Mouse (Mus musculus) limb, embryonic 12.5 days (tissue): ENCODE measurements around the gene Dync1i2. TPM values are rescaled to one million over a fixed set of nuclear protein-coding genes. Genes with fewer than 3 reads are reported as not detected.

Experiments
- ATAC-seq: fragments of 200-750 bp; cut with Nextera tagmentation; 2 replicates; pipeline ENCODE4 v1.8.0; 2017; ENCODE audit warnings: low read depth, moderate TSS enrichment; ENCODE audit not compliant: insufficient number of reproducible peaks, insufficient read depth, low FRiP score, low TSS enrichment
- H3K27ac ChIP-seq: fragments of 300-500 bp; sonication (generic); 2 replicates; pipeline ENCODE4 v1.5.1; 2016; ENCODE audit warnings: mild to moderate bottlenecking, moderate library complexity
- H3K27me3 ChIP-seq: fragments of 300-500 bp; sonication (generic); 2 replicates; pipeline ENCODE4 v1.6.1; 2016; ENCODE audit warnings: mild to moderate bottlenecking, moderate library complexity
- H3K36me3 ChIP-seq: fragments of 300-500 bp; sonication (generic); 2 replicates; pipeline ENCODE4 v1.6.1; 2016; ENCODE audit warnings: mild to moderate bottlenecking, moderate library complexity
- H3K4me1 ChIP-seq: fragments of 300-500 bp; sonication (generic); replicated peaks from 2 replicates; pipeline ENCODE4 v1.6.1; 2016
- H3K4me2 ChIP-seq: fragments of 300-500 bp; sonication (generic); 2 replicates; pipeline ENCODE4 v1.6.1; 2016; ENCODE audit warnings: mild to moderate bottlenecking, moderate library complexity
- H3K4me3 ChIP-seq: fragments of 300-500 bp; sonication (generic); replicated peaks from 2 replicates; pipeline ENCODE4 v1.5.1; 2016; ENCODE audit warnings: mild to moderate bottlenecking
- H3K9ac ChIP-seq: fragments of 300-500 bp; sonication (generic); replicated peaks from 2 replicates; pipeline ENCODE4 v1.6.1; 2016; ENCODE audit warnings: mild to moderate bottlenecking, moderate library complexity
- H3K9me3 ChIP-seq: fragments of 300-500 bp; sonication (generic); 2 replicates; pipeline ENCODE4 v1.6.1; 2016; ENCODE audit warnings: mild to moderate bottlenecking, moderate library complexity
- WGBS: fragments of 180-500 bp; shearing (Covaris S2); methylation state at CpG from one replicate; pipeline ENCODE4 v1.1.7; 2016; 5-methylcytosine and 5-hydroxymethylcytosine counted together
- polyA plus RNA-seq: library from polyadenylated mRNA; unstranded; fragments of >200 nt; fragmentation: Nextera tagmentation; extraction: Ambion mirVana; gene quantifications from 2 replicates; pipeline ENCODE4 v1.2.1, GENCODE M21; 2016

Dync1i2 gene
- polyA plus RNA-seq, 1 experiment from 2014 or later, result 107 TPM

DNA sequence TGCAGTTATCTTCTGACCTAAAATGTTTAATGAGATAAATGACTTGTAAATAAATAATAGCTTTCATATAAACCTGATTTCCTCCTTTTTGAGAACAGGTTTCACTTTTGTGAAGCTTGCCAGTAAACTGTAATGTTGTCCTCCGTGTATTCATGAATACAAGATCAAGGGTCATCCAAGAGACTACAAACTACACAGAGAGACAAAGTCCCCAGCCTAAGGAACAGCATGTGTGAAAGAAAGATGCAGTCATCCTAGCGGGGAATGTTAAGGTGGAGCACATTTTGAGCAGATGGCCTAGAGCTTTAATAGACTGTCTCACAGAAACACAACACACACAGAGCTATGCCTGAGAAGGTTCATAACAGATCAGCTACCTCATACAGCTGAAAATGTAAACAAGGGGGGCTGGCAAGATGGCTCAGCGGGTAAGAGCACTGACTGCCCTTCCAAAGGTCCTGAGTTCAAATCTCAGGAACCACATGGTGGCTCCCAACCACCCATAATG is 90.7 kb downstream of the Dync1i2 start:
- Histone ChIP-seq H3K4me2 (no peak overlapping the region), H3K36me3 (peaks cover 8% of the 10 kb centered on the region; the same call in 1 of the 2 replicates), H3K27ac (no peak overlapping the region), H3K4me3 (no peak overlapping the region), H3K4me1 (peaks cover 21% of the 10 kb centered on the region), H3K27me3 (no peaks in the 10 kb centered on the region), H3K9me3 (no peaks in the 10 kb centered on the region), H3K9ac (no peak overlapping the region)
- 79% methylated on average over 3 of the region's 3 CpGs for WGBS
- no peak for ATAC-seq

DNA sequence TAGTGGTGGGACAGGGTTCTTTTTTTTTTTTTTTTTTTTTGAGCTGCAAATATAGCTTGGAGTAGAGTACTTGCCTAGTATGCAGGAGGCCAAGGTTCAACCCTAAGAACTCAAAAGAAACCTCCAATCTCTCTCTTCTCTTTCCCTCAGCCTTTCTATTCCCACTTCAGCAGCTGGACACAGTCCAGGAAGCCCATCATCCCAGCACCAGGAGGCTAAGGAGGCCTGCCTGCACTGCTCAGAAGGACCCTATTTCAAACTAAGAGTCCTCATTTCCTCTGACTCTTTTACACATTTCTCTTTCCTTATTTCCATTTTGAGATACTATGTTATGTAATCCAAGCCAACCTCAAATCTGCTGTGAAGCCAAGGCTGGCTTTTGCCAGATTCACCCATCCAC is 91.7 kb downstream of the Dync1i2 start:
- Histone ChIP-seq H3K4me2 (no peak overlapping the region), H3K36me3 (peaks cover 8% of the 10 kb centered on the region; the same call in 1 of the 2 replicates), H3K27ac (no peak overlapping the region), H3K4me3 (no peak overlapping the region), H3K4me1 (peaks cover 21% of the 10 kb centered on the region), H3K9me3 (no peaks in the 10 kb centered on the region), H3K27me3 (no peaks in the 10 kb centered on the region), H3K9ac (no peak overlapping the region)
- ATAC-seq, result no peak

DNA sequence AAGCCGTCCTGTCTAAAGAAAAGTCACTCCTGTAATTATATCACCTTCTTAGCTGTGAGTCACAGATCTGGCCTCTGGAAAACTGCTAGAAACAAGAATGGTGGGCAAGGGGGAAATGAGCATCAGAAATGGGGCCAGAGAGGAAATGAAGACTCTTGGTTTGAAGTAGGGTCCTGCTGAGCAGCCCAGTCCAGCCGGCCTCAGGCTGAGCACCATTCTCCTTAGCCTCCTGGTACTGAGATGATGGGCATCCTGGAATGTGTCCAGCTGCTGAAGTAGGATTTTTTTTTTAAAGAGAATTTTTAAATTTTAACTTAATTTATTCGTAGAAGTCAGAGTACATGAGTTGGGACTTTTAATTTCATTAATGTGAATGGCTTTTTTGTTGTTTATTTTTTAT is 93.3 kb downstream of the Dync1i2 start:
- Histone ChIP-seq H3K27me3 (no peaks in the 10 kb centered on the region), H3K27ac (no peak overlapping the region), H3K9me3 (no peaks in the 10 kb centered on the region), H3K9ac (no peak overlapping the region), H3K4me3 (no peak overlapping the region), H3K36me3 (peaks cover 8% of the 10 kb centered on the region; the same call in 1 of the 2 replicates), H3K4me1 (peaks cover 21% of the 10 kb centered on the region), H3K4me2 (no peak overlapping the region)
- WGBS, result 48% methylated on average over 3 of the region's 3 CpGs
- ATAC-seq, result no peak

DNA sequence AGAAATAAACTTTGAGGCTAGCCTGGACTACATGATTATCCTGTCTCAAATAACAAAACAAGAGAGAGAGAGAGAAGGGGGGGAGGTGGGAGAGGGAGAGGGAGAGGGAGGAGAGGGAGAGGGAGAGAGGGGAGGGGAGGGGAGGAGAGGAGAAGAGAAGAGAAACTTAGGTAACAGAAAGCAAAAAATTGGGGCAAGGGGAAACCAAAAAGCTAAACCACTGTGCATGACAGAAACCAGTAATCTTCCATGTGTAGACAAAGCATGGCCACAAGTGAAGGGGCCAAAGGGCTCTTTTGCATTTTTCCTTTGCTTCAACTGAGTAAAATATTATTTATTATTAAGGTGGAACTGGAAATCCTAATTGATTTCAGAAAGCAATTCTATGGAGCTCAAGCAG is 94.9 kb downstream of the Dync1i2 start:
- H3K27me3 ChIP-seq, result no peaks in the 10 kb centered on the region
- no peak overlapping the region for H3K4me3 ChIP-seq
- ATAC-seq, result no peak
- H3K36me3 ChIP-seq, result peaks cover 21% of the 10 kb centered on the region
- H3K27ac ChIP-seq, result no peak overlapping the region
- H3K4me1 ChIP-seq, result peaks cover 21% of the 10 kb centered on the region
- no peak overlapping the region for H3K4me2 ChIP-seq
- H3K9me3 ChIP-seq, result no peaks in the 10 kb centered on the region
- H3K9ac ChIP-seq, result no peak overlapping the region

DNA sequence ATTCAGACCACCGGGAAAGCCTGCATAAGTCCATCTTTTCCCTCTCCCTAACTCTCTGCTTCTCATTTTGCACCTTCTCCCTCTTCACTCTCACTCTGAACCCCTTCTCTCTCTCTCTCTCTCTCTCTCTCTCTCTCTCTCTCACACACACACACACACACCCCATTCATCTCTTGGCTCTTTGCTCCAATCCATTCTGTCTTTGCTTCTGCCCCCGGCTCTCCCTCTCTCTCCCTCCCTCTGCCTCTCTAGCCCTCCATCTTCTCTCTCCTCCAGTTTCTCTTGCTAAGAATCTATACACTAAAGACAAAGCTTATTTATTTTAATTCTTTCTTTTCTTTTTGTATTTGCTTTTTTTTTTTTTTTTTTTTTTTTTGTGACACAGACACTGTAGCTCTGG is 98.2 kb downstream of the Dync1i2 start:
- H3K4me1 ChIP-seq, result peaks cover 13% of the 10 kb centered on the region
- no peak overlapping the region for H3K4me2 ChIP-seq
- H3K27ac ChIP-seq, result no peak overlapping the region
- H3K4me3 ChIP-seq, result no peak overlapping the region
- no peaks in the 10 kb centered on the region for H3K27me3 ChIP-seq
- no peak overlapping the region for H3K9ac ChIP-seq
- H3K9me3 ChIP-seq, result no peaks in the 10 kb centered on the region
- peaks cover 35% of the 10 kb centered on the region for H3K36me3 ChIP-seq
- ATAC-seq, result no peak
- 64% methylated on average over 2 of the region's 2 CpGs for WGBS

DNA sequence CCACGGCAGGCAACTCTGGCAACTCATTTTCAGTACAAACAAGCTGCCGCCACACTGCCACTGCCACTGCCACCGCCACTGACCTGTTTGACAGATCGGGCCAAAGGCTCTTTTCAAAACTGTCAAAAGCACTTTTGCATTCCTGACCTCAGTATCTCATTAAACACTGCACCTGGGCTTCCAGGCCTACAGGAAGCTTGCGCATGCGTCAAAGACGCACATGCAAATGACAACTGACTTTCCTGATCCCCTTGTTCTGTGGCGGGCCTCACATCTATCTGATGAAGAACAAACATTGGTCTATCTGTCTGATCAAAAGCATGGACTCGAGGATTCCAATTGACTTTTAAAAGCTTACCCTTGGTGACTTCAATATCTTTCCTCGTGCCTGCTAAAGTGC is 100.6 kb downstream of the Dync1i2 start:
- Histone ChIP-seq H3K9ac (no peak overlapping the region), H3K4me3 (no peak overlapping the region), H3K4me2 (no peak overlapping the region), H3K36me3 (peaks cover 30% of the 10 kb centered on the region), H3K9me3 (no peaks in the 10 kb centered on the region), H3K4me1 (peaks cover 18% of the 10 kb centered on the region; the same call in 1 of the 2 replicates), H3K27ac (no peak overlapping the region), H3K27me3 (no peaks in the 10 kb centered on the region)
- no peak for ATAC-seq
- 77% methylated on average over 10 of the region's 10 CpGs for WGBS

Other genes with a start within 250 kb of the Dync1i2 start
- gene Dcaf17, start 156.4 kb upstream of the Dync1i2 start, polyA plus RNA-seq, result 26.2 and 27.6 TPM in 2 replicates
- gene Mettl8, start 156.1 kb upstream of the Dync1i2 start, polyA plus RNA-seq, result 18.1 and 18.7 TPM in 2 replicates
- 2.8 and 3.5 TPM in 2 replicates for gene Cybrd1, start 93.8 kb upstream of the Dync1i2 start, polyA plus RNA-seq
- 30.8 and 31.4 TPM in 2 replicates for gene Slc25a12, start 156.0 kb downstream of the Dync1i2 start, polyA plus RNA-seq
- gene Hat1, start 177.3 kb downstream of the Dync1i2 start, polyA plus RNA-seq, result 142 and 147 TPM in 2 replicates
- 42.8 and 43.3 TPM in 2 replicates for gene Metap1d, start 241.6 kb downstream of the Dync1i2 start, polyA plus RNA-seq